Mouse (Mus musculus): ENCODE results near the gene Abcb8. TPM values are rescaled to one million over a fixed set of nuclear protein-coding genes. Genes with fewer than 3 reads are reported as not detected.

Gene Abcb8
- polyA plus RNA-seq, 1 experiment from 2014 or later = 40.5 TPM

DNA sequence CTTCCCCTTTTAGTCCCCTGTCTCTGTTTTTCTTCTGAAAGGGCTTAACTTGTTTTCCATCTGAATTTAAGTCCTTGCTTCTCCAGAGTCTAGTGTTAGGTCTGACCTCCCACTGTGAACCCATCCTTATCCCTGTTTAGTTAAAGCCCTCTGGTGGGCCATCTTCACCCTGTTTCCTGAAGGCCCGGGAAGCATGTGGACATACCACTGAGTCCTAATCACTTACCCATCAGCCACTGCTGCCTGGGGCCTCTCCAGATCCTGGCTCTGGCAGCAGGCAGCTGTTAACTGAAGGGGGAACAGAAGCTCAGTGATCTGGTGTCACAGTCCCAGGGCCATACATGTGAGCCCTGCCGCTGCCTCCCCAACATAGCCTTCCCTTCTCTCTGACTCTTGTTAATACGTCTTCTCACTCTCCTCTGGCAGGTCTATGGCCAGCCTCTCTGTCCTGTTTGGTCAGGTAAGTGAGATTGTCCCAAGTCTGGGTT lies 12.0 kb downstream of the Abcb8 start:
- H3K27me3 ChIP-seq (ENCODE audit: control insufficient read depth, insufficient read depth, low read length) = no peaks in the 10 kb centered on the region
- WGBS = 48% methylated on average over 3 of the region's 3 CpGs
- ATAC-seq (ENCODE audit: insufficient number of reproducible peaks, low FRiP score, low TSS enrichment, low read depth) (no peak), DNase-seq (ENCODE audit: low spot score) (no peak)
- H3K4me3 ChIP-seq (ENCODE audit: low read depth, low read length) = no peak overlapping the region
- no peaks in the 10 kb centered on the region for H3K9me3 ChIP-seq (ENCODE audit: control insufficient read depth, low read length)
- H3K27ac ChIP-seq (replicated peaks; ENCODE audit: low read depth, low read length) = no peak overlapping the region
- peaks cover 4% of the 10 kb centered on the region; the same call in 1 of the 2 replicates for H3K36me3 ChIP-seq (ENCODE audit: control insufficient read depth, insufficient read depth, low read length)
- H3K4me2 ChIP-seq (ENCODE audit: low read depth, severe bottlenecking) = no peak overlapping the region
- H3K4me1 ChIP-seq (ENCODE audit: control insufficient read depth, insufficient read depth, low read length) = no peaks in the 10 kb centered on the region
- H3K9ac ChIP-seq (ENCODE audit: low read length) = no peak overlapping the region

DNA sequence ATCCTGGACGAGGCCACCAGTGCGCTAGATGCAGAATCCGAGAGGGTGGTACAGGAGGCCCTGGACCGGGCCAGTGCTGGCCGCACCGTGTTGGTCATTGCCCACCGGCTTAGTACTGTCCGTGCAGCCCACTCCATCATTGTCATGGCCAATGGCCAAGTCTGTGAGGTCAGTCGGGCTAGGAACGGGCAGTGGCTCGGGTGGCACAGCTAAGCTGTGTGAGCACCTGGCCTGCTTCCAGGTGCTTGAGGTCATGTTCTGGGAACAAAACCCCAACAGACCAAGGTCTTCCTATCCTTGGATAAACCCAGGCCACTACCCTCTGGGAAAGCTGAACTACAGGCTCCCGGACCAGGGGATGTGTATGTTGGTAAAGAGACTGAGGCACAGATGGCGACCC lies 15.2 kb downstream of the Abcb8 start:
- Histone ChIP-seq H3K4me2 (ENCODE audit: low read depth, severe bottlenecking) (no peak overlapping the region), H3K9ac (ENCODE audit: low read length) (no peak overlapping the region), H3K27ac (replicated peaks; ENCODE audit: low read depth, low read length) (no peak overlapping the region), H3K4me1 (ENCODE audit: control insufficient read depth, insufficient read depth, low read length) (peaks cover 3% of the 10 kb centered on the region; the same call in 1 of the 2 replicates), H3K4me3 (ENCODE audit: low read depth, low read length) (no peak overlapping the region), H3K9me3 (ENCODE audit: control insufficient read depth, low read length) (no peaks in the 10 kb centered on the region), H3K27me3 (ENCODE audit: control insufficient read depth, insufficient read depth, low read length) (no peaks in the 10 kb centered on the region), H3K36me3 (ENCODE audit: control insufficient read depth, insufficient read depth, low read length) (peaks cover 3% of the 10 kb centered on the region; the same call in 1 of the 2 replicates)
- DNase-seq (ENCODE audit: low spot score) (no peak), ATAC-seq (ENCODE audit: insufficient number of reproducible peaks, low FRiP score, low TSS enrichment, low read depth) (no peak)
- WGBS = 95% methylated on average over 13 of the region's 13 CpGs

DNA sequence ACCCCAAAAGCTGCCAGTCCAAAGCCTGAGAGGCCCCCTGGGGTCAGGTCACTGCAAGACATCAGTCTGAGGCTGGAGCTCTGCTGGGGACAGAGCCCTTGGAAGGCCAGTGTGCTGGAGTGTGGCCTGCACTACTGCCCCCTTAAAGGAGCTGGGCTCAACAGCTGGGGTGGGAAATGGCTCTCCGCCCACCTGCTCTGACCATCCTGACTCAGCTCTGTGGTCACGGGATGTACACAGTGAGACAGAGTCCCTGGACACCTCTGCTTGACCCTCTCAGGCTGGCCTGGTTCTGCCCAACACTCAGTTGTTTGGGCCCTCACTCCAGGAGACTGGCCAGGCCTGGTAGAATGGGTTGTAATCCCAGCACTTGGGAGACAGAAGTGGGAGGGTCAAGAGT lies 16.0 kb downstream of the Abcb8 start:
- WGBS = 83% methylated on average over 2 of the region's 2 CpGs
- H3K4me3 ChIP-seq (ENCODE audit: low read depth, low read length) = no peak overlapping the region
- no peaks in the 10 kb centered on the region for H3K9me3 ChIP-seq (ENCODE audit: control insufficient read depth, low read length)
- DNase-seq (ENCODE audit: low spot score) (no peak), ATAC-seq (ENCODE audit: insufficient number of reproducible peaks, low FRiP score, low TSS enrichment, low read depth) (no peak)
- no peak overlapping the region for H3K27ac ChIP-seq (replicated peaks; ENCODE audit: low read depth, low read length)
- H3K4me1 ChIP-seq (ENCODE audit: control insufficient read depth, insufficient read depth, low read length) = peaks cover 6% of the 10 kb centered on the region; the same call in 1 of the 2 replicates
- H3K27me3 ChIP-seq (ENCODE audit: control insufficient read depth, insufficient read depth, low read length) = no peaks in the 10 kb centered on the region
- H3K36me3 ChIP-seq (ENCODE audit: control insufficient read depth, insufficient read depth, low read length) = peaks cover 3% of the 10 kb centered on the region; the same call in 1 of the 2 replicates
- no peak overlapping the region for H3K9ac ChIP-seq (ENCODE audit: low read length)
- H3K4me2 ChIP-seq (ENCODE audit: low read depth, severe bottlenecking) = no peak overlapping the region

DNA sequence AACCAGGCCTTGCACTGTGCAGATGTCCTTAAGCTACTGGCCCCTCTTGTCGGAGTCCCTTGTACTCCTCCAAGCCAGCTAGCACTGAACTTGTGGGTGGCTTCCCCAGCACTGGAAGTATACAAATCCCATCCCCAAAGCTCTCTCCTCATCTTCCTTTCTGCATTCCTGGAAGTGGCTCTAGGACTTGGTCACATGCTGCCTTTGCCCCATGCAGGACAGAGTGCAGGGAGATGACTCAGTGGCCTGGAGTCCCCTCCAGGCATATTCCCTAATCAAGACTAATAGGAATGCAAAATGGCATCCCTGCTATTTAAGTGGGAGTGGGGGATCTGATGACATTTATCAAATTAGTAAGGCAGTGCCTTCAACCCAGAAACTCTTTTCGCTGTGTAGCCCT lies 18.6 kb downstream of the Abcb8 start:
- DNase-seq (ENCODE audit: low spot score) = no peak

DNA sequence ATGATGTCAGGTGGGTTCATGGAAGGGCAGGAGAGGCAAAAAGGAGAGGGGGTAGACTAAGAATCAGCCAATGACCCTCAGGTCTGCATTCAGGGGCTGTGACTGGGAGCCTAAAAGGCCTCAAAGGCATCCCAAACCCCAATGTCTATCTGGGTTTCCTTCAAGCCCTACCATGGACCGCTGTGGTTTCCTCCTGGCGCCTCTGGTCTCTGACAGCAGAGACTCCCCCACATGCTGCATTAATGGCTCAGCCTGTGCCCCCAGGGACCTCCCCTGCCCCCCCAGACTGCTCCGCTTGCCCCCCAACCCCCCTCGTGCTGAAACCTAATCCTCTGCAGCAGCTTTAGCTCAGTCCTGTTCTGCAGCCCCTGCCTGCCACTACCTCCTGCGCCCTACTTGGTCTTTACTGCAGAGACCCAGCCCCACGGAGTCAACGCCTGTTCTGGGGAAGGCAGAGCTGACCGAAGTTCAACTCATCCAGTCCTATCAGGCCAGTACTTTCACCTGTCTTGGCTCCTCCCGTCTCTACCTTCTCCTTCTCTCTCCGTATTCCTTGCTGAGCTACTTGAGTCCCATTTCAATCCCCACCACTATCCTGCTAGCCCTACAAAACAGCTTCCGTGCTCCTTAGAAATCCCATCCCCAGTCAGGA lies 19.7 kb downstream of the Abcb8 start, which contains the start of gene Asic3:
Gene Asic3, plus strand, starts transcription at position 351 of the 652 bp plus-strand sequence.
- Histone ChIP-seq H3K27ac (replicated peaks; ENCODE audit: low read depth, low read length) (no peak within 1 kb of the TSS), H3K4me1 (ENCODE audit: control insufficient read depth, insufficient read depth, low read length) (peaks cover 6% of the 10 kb centered on the region; the same call in 1 of the 2 replicates), H3K36me3 (ENCODE audit: control insufficient read depth, insufficient read depth, low read length) (no peaks in the 10 kb centered on the region), H3K9ac (ENCODE audit: low read length) (0 out of 2 replicates have a peak within 1 kb of the TSS, but pooled peaks have one; percentile 12), H3K4me3 (ENCODE audit: low read depth, low read length) (no peak within 1 kb of the TSS), H3K9me3 (ENCODE audit: control insufficient read depth, low read length) (no peaks in the 10 kb centered on the region), H3K4me2 (ENCODE audit: low read depth, severe bottlenecking) (no peak within 1 kb of the TSS; the same call in 1 of the 2 replicates), H3K27me3 (ENCODE audit: control insufficient read depth, insufficient read depth, low read length) (no peaks in the 10 kb centered on the region; the same call in 1 of the 2 replicates)
- ATAC-seq (ENCODE audit: insufficient number of reproducible peaks, low FRiP score, low TSS enrichment, low read depth) (0 out of 2 replicates have a peak, but pooled peaks have one; percentile 10), DNase-seq (ENCODE audit: low spot score) (no peak)
- WGBS = 39% methylated on average over 11 of the region's 11 CpGs

More for the DNA sequence above, 18.6 kb downstream of the Abcb8 start:
- 89% methylated on average over 2 of the region's 2 CpGs for WGBS
- no peak overlapping the region for H3K4me2 ChIP-seq (ENCODE audit: low read depth, severe bottlenecking)
- no peak overlapping the region for H3K9ac ChIP-seq (ENCODE audit: low read length)
- H3K27me3 ChIP-seq (ENCODE audit: control insufficient read depth, insufficient read depth, low read length) = no peaks in the 10 kb centered on the region; the same call in 1 of the 2 replicates
- no peak overlapping the region for H3K4me3 ChIP-seq (ENCODE audit: low read depth, low read length)
- no peak for ATAC-seq (ENCODE audit: insufficient number of reproducible peaks, low FRiP score, low TSS enrichment, low read depth)
- H3K27ac ChIP-seq (replicated peaks; ENCODE audit: low read depth, low read length) = no peak overlapping the region
- H3K9me3 ChIP-seq (ENCODE audit: control insufficient read depth, low read length) = no peaks in the 10 kb centered on the region
- H3K36me3 ChIP-seq (ENCODE audit: control insufficient read depth, insufficient read depth, low read length) = no peaks in the 10 kb centered on the region
- H3K4me1 ChIP-seq (ENCODE audit: control insufficient read depth, insufficient read depth, low read length) = peaks cover 6% of the 10 kb centered on the region; the same call in 1 of the 2 replicates

DNA sequence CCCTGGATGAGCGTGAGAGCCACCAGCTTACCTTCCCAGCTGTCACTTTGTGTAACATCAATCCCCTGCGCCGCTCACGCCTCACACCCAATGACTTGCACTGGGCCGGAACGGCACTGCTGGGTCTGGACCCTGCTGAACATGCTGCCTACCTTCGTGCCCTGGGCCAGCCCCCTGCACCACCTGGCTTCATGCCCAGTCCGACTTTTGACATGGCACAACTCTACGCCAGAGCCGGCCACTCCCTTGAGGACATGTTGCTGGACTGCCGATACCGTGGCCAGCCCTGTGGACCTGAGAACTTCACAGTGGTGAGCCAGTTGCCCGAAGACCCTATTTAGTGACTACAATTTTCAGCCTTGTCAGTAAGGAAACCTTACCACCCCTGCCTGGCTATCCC lies 20.5 kb downstream of the Abcb8 start:
- Histone ChIP-seq H3K4me2 (ENCODE audit: low read depth, severe bottlenecking) (no peak overlapping the region), H3K9me3 (ENCODE audit: control insufficient read depth, low read length) (no peaks in the 10 kb centered on the region), H3K4me1 (ENCODE audit: control insufficient read depth, insufficient read depth, low read length) (peaks cover 6% of the 10 kb centered on the region; the same call in 1 of the 2 replicates), H3K9ac (ENCODE audit: low read length) (no peak overlapping the region), H3K36me3 (ENCODE audit: control insufficient read depth, insufficient read depth, low read length) (no peaks in the 10 kb centered on the region), H3K4me3 (ENCODE audit: low read depth, low read length) (no peak overlapping the region), H3K27ac (replicated peaks; ENCODE audit: low read depth, low read length) (no peak overlapping the region), H3K27me3 (ENCODE audit: control insufficient read depth, insufficient read depth, low read length) (no peaks in the 10 kb centered on the region; the same call in 1 of the 2 replicates)
- no peak for DNase-seq (ENCODE audit: low spot score)
- WGBS = 84% methylated on average over 13 of the region's 13 CpGs
- no peak for ATAC-seq (ENCODE audit: insufficient number of reproducible peaks, low FRiP score, low TSS enrichment, low read depth)

DNA sequence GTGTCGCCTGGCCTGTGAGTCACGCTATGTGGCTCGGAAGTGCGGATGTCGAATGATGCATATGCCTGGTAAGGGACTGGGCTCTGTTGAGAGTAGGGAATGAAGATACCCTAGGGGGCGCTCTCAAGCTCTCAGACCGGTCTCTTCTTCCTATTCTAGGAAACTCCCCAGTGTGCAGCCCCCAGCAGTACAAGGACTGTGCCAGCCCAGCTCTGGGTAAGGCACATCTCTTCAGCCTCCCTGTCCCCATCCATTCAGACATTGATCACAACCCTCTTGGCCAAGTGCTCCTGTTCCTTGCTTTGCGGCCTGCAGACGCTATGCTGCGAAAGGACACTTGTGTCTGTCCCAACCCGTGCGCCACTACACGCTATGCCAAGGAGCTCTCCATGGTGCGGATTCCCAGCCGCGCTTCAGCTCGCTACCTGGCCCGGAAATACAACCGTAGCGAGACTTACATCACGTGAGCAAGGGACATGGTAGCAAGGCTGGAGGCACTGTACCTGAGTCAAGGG lies 22.8 kb downstream of the Abcb8 start:
- ATAC-seq (ENCODE audit: insufficient number of reproducible peaks, low FRiP score, low TSS enrichment, low read depth) = peak; percentile 44; the same call in 1 of the 2 replicates
- Histone ChIP-seq H3K9me3 (ENCODE audit: control insufficient read depth, low read length) (no peaks in the 10 kb centered on the region), H3K4me1 (ENCODE audit: control insufficient read depth, insufficient read depth, low read length) (peaks cover 6% of the 10 kb centered on the region; the same call in 1 of the 2 replicates), H3K9ac (ENCODE audit: low read length) (no peak overlapping the region), H3K4me3 (ENCODE audit: low read depth, low read length) (no peak overlapping the region), H3K36me3 (ENCODE audit: control insufficient read depth, insufficient read depth, low read length) (peaks cover 4% of the 10 kb centered on the region; the same call in 1 of the 2 replicates), H3K4me2 (ENCODE audit: low read depth, severe bottlenecking) (no peak overlapping the region), H3K27ac (replicated peaks; ENCODE audit: low read depth, low read length) (0 out of 2 replicates have a peak overlapping the region, but pooled peaks have one; percentile 0), H3K27me3 (ENCODE audit: control insufficient read depth, insufficient read depth, low read length) (no peaks in the 10 kb centered on the region; the same call in 1 of the 2 replicates)
- peak; percentile 75 for DNase-seq (ENCODE audit: low spot score)
- WGBS = 2% methylated on average over 21 of the region's 21 CpGs

DNA sequence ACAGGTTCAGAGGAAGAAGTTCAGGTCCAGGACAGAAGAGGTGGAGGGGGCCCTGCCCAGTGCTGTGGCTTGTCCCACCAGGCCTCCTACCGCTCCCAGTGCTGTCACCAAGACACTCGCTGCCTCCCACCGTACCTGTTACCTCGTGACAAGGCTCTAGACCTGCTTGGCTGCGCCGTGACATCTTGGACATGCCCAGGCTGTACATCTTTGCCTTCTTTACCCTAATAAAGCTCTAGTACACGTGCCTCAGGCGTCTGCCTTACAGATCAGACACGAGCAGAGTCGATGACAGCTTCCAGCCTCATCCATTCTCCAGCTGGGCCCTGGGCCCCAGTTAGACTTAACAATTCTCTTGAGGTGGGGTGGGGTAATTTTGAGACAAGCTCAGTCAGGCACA lies 24.1 kb downstream of the Abcb8 start:
- ATAC-seq (ENCODE audit: insufficient number of reproducible peaks, low FRiP score, low TSS enrichment, low read depth) = no peak
- Histone ChIP-seq H3K27me3 (ENCODE audit: control insufficient read depth, insufficient read depth, low read length) (no peaks in the 10 kb centered on the region; the same call in 1 of the 2 replicates), H3K9me3 (ENCODE audit: control insufficient read depth, low read length) (no peaks in the 10 kb centered on the region), H3K9ac (ENCODE audit: low read length) (no peak overlapping the region), H3K4me3 (ENCODE audit: low read depth, low read length) (no peak overlapping the region), H3K4me2 (ENCODE audit: low read depth, severe bottlenecking) (no peak overlapping the region), H3K27ac (replicated peaks; ENCODE audit: low read depth, low read length) (no peak overlapping the region), H3K4me1 (ENCODE audit: control insufficient read depth, insufficient read depth, low read length) (peaks cover 6% of the 10 kb centered on the region; the same call in 1 of the 2 replicates), H3K36me3 (ENCODE audit: control insufficient read depth, insufficient read depth, low read length) (peaks cover 4% of the 10 kb centered on the region; the same call in 1 of the 2 replicates)
- DNase-seq (ENCODE audit: low spot score) = no peak
- WGBS = 91% methylated on average over 10 of the region's 10 CpGs
